Mouse (Mus musculus) neural tube, embryonic 14.5 days (tissue): ENCODE results near the gene 4930453N24Rik. TPM values are rescaled to one million over a fixed set of nuclear protein-coding genes. Genes with fewer than 3 reads are reported as not detected.

Experiments used
- ATAC-seq: fragments of 200-750 bp; cut with Nextera tagmentation; 2 replicates; pipeline ENCODE4 v1.8.0; 2017; ENCODE audit warnings: low read depth, mild to moderate bottlenecking, moderate TSS enrichment, moderate library complexity
- H3K27ac ChIP-seq: fragments of 300-500 bp; sonication (generic); 2 replicates; pipeline ENCODE4 v1.5.1; 2014; ENCODE audit warnings: low read depth, mild to moderate bottlenecking, control low read depth, low read length, moderate library complexity, mixed read lengths
- H3K27me3 ChIP-seq: fragments of 300-500 bp; sonication (generic); 2 replicates; pipeline ENCODE4 v1.6.1; 2014; ENCODE audit warnings: low read length; ENCODE audit not compliant: control insufficient read depth, insufficient read depth
- H3K36me3 ChIP-seq: fragments of 300-500 bp; sonication (generic); 2 replicates; pipeline ENCODE4 v1.6.1; 2014; ENCODE audit warnings: low read length, mixed read lengths; ENCODE audit not compliant: control insufficient read depth, insufficient read depth
- H3K4me1 ChIP-seq: fragments of 300-500 bp; sonication (generic); 2 replicates; pipeline ENCODE4 v1.6.1; 2014; ENCODE audit warnings: low read length; ENCODE audit not compliant: control insufficient read depth, insufficient read depth
- H3K4me2 ChIP-seq: fragments of 300-500 bp; sonication (generic); 2 replicates; pipeline ENCODE4 v1.6.1; 2014; ENCODE audit warnings: mild to moderate bottlenecking, low read depth, low read length, control low read depth
- H3K4me3 ChIP-seq: fragments of 300-500 bp; sonication (generic); 2 replicates; pipeline ENCODE4 v1.5.1; 2014; ENCODE audit warnings: low read depth, low read length, control low read depth, mixed read lengths
- H3K9ac ChIP-seq: fragments of 300-500 bp; sonication (generic); replicated peaks from 2 replicates; pipeline ENCODE4 v1.6.1; 2014; ENCODE audit warnings: low read depth, mild to moderate bottlenecking, control low read depth, low read length, mixed read lengths
- H3K9me3 ChIP-seq: fragments of 300-500 bp; sonication (generic); 2 replicates; pipeline ENCODE4 v1.6.1; 2016; ENCODE audit warnings: low read length; ENCODE audit not compliant: control insufficient read depth
- WGBS: fragments of 180-500 bp; shearing (Covaris S2); extraction: QIAGEN DNeasy Blood & Tissue Kit; methylation state at CpG from one replicate; pipeline ENCODE4 v1.1.7; 2014; 5-methylcytosine and 5-hydroxymethylcytosine counted together
- polyA plus RNA-seq: library from polyadenylated mRNA; unstranded; fragments of >200 nt; fragmentation: Nextera tagmentation; extraction: Ambion mirVana; gene quantifications from 2 replicates; pipeline ENCODE4 v1.2.1, GENCODE M21; 2014

4930453N24Rik gene
- polyA plus RNA-seq, 1 experiment from 2014 or later: 22.6 TPM

DNA sequence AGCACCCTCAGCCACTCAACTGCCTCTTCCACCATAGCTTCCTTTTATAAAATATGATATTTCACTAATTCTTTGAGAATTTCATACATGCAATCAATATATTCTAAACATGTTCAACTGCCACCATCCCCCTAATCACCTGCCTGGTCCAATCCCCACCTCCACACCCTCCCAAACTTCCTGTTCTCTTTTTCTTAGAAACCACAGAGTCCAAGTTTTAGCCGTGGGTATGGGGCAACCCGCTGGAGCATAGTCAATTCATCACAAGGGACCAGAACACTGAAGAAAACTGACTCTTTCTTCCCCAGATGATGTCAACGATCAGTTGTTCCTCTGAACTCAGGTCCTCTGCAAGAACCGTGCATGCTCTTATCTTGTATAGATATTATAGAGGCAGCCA lies 25.9 kb downstream of the 4930453N24Rik start:
- WGBS: 88% methylated on average over 4 of the region's 4 CpGs
- no peaks in the 10 kb centered on the region for H3K27me3 ChIP-seq
- no peak for ATAC-seq
- H3K4me1 ChIP-seq: no peaks in the 10 kb centered on the region
- H3K9ac ChIP-seq: no peak overlapping the region
- no peaks in the 10 kb centered on the region for H3K9me3 ChIP-seq
- H3K4me2 ChIP-seq: no peak overlapping the region
- H3K4me3 ChIP-seq: no peak overlapping the region
- no peak overlapping the region for H3K27ac ChIP-seq
- H3K36me3 ChIP-seq: no peaks in the 10 kb centered on the region

- no peak overlapping the region for H3K27ac ChIP-seq
- no peaks in the 10 kb centered on the region for H3K4me1 ChIP-seq
- 91% methylated on average over 5 of the region's 5 CpGs for WGBS
- no peak for ATAC-seq
- no peak overlapping the region for H3K4me3 ChIP-seq
- H3K27me3 ChIP-seq: no peaks in the 10 kb centered on the region
- no peaks in the 10 kb centered on the region for H3K9me3 ChIP-seq
- no peak overlapping the region for H3K4me2 ChIP-seq
- H3K9ac ChIP-seq: no peak overlapping the region
- H3K36me3 ChIP-seq: no peaks in the 10 kb centered on the region
Measured at GRCm38 (mm10) chr16:64737289-64737688, 33.7 kb downstream of the 4930453N24Rik start.

- H3K9me3 ChIP-seq: no peaks in the 10 kb centered on the region
Measured at GRCm38 (mm10) chr16:64723273-64724057, 47.5 kb downstream of the 4930453N24Rik start.

DNA sequence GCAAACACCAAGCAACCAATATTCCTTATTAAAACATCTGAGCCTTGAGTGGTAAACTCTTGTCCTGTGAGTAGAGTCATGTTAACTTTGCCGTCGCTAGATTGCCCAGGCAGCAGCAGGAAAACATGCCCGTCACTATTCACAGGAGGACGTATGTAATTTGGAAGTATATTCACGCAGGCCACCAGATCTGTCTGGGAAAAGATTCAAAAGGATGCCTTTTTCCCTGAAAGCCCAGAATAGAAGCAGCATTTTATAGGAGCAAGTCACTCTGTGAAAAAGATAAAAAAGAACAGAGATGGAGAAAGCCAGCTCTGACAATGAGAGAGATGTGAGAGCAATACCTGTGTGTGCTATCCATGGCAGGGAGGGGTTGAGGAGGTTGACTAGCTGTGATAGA lies 49.4 kb downstream of the 4930453N24Rik start:
- H3K9me3 ChIP-seq: no peaks in the 10 kb centered on the region
- H3K27ac ChIP-seq: no peak overlapping the region
- no peak for ATAC-seq
- no peak overlapping the region for H3K4me2 ChIP-seq
- H3K4me3 ChIP-seq: no peak overlapping the region
- no peak overlapping the region for H3K9ac ChIP-seq
- whole genome bisulfite sequencing: 83% methylated on average over 5 of the region's 5 CpGs
- no peaks in the 10 kb centered on the region for H3K27me3 ChIP-seq
- no peaks in the 10 kb centered on the region for H3K4me1 ChIP-seq
- no peaks in the 10 kb centered on the region for H3K36me3 ChIP-seq

More at GRCm38 (mm10) chr16:64723273-64724057, 47.5 kb downstream of the 4930453N24Rik start:
- WGBS: 48% methylated on average over 4 of the region's 4 CpGs
- Histone ChIP-seq H3K27me3 (no peaks in the 10 kb centered on the region), H3K36me3 (no peaks in the 10 kb centered on the region), H3K4me3 (no peak overlapping the region), H3K27ac (no peak overlapping the region), H3K4me1 (no peaks in the 10 kb centered on the region), H3K9ac (no peak overlapping the region), H3K4me2 (no peak overlapping the region)
- peak; percentile 95 for ATAC-seq

DNA sequence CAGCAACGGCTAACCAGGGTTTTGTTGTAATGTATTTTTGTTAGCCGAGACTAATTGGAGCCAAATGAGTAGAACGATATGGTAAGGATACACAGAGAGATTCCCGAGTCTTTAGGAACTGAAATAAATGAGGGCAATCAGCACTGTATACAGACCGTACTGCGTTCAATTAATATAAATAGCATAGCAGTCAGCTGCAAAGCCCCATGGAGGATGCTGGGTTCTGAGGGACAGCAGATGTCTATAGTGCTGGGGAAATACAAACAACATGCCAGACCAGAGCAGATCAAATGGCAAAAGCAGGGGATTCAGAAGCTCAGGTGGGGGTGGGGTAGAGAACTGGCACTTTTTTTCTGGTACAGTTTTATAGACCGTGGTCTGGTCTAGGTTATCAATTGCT lies 51.9 kb downstream of the 4930453N24Rik start:
- 36% methylated on average over 7 of the region's 7 CpGs for WGBS
- Histone ChIP-seq H3K27ac (no peak overlapping the region), H3K4me2 (no peak overlapping the region)

DNA sequence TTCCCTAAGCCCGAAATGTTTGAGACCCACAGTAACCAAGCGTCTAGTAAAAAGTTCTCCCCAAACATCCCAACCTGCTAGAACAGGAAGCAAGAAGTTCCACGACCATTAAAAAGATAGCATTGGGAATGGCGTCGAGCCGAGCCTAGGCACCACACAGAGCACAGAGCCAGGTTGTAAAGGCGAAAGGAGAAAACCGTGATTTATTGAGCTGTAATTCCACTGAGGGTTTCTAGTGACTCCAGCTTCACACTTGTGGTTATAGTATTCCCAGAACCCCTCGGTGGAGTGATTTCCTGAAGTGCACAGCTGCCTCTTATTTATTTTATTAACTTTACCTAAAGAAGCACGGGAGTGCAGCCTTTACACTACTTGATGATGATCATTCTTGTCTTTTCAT lies 53.1 kb downstream of the 4930453N24Rik start:
- Histone ChIP-seq H3K4me1 (no peaks in the 10 kb centered on the region), H3K36me3 (no peaks in the 10 kb centered on the region), H3K4me2 (no peak overlapping the region), H3K9ac (no peak overlapping the region), H3K4me3 (no peak overlapping the region), H3K27ac (no peak overlapping the region), H3K27me3 (no peaks in the 10 kb centered on the region), H3K9me3 (no peaks in the 10 kb centered on the region)
- ATAC-seq: peak; percentile 31; the same call in 1 of the 2 replicates
- WGBS: 26% methylated on average over 10 of the region's 10 CpGs

More for the DNA sequence above, 51.9 kb downstream of the 4930453N24Rik start:
- no peaks in the 10 kb centered on the region for H3K27me3 ChIP-seq
- ATAC-seq: peak; percentile 29; the same call in 1 of the 2 replicates
- H3K36me3 ChIP-seq: no peaks in the 10 kb centered on the region
- no peak overlapping the region for H3K9ac ChIP-seq
- no peak overlapping the region for H3K4me3 ChIP-seq
- H3K9me3 ChIP-seq: no peaks in the 10 kb centered on the region
- no peaks in the 10 kb centered on the region for H3K4me1 ChIP-seq

- 78% methylated on average over 6 of the region's 6 CpGs for WGBS
- H3K4me2 ChIP-seq: no peak overlapping the region
- ATAC-seq: no peak
- H3K4me1 ChIP-seq: no peaks in the 10 kb centered on the region
- no peaks in the 10 kb centered on the region for H3K9me3 ChIP-seq
- H3K27ac ChIP-seq: no peak overlapping the region
- H3K27me3 ChIP-seq: no peaks in the 10 kb centered on the region
- no peaks in the 10 kb centered on the region for H3K36me3 ChIP-seq
- H3K9ac ChIP-seq: no peak overlapping the region
- no peak overlapping the region for H3K4me3 ChIP-seq
Measured at GRCm38 (mm10) chr16:64711816-64712215, 59.1 kb downstream of the 4930453N24Rik start.

Other genes with a start within 250 kb of the 4930453N24Rik start
- not detected in 2 replicates for gene Csnka2ip, start 168.8 kb downstream of the 4930453N24Rik start, polyA plus RNA-seq
- gene Zfp654, start 80.5 kb upstream of the 4930453N24Rik start, polyA plus RNA-seq: 8.5 and 11.6 TPM in 2 replicates
- gene Cggbp1, start 80.8 kb upstream of the 4930453N24Rik start, polyA plus RNA-seq: 81.7 and 97.5 TPM in 2 replicates